Mouse (Mus musculus) urinary bladder, adult 18-20 months (tissue): ENCODE results near the gene Fbxl21.

Experiments used
- DNase-seq, 2 experiments: peaks; one replicate each; pipeline ENCODE4 v3.0.0; 2022; ENCODE audit warnings: low spot score in 2 of 2, mixed read lengths in 2 of 2

Fbxl21 gene

DNA sequence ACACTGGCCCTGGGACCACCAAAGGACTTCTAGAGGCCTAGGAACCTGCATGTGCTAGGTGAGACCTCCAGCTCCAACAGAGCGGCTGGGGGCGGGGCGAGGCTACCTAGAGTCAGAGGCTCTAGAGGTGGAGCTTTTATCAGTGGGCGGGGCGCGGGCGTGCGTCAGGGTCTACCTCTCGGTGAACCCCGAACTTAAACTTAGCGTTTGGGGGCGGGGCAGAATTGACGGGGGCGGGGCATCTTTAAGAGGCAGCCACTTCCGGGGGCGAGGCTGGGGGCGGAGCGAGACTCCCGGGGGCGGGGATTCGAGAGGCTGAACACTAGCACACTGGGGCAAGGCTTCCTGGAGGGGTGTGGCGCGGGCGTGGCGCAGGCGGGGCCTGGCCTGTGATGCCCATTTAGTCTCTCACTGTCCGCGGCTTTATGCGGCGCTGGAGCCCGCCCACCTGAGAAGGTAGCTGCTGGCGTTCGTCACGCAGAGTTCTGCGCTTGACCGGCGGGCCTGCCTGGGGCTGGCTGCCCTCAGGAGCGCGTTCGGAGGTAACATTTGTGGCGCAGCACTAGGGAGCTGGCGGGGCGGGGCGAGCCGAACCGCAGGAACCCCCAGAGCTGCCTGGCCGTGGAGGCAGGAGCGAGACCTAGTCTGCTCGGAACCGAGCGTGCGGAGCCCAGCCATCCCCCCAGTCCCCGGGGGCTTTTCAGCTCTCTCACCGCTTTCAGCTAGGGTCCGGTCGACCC, at the start of gene Fbxl21:
Gene Fbxl21, plus strand, starts transcription at position 392 of the 740 bp plus-strand sequence.
- peak; percentile 94 to 97 for DNase-seq

DNA sequence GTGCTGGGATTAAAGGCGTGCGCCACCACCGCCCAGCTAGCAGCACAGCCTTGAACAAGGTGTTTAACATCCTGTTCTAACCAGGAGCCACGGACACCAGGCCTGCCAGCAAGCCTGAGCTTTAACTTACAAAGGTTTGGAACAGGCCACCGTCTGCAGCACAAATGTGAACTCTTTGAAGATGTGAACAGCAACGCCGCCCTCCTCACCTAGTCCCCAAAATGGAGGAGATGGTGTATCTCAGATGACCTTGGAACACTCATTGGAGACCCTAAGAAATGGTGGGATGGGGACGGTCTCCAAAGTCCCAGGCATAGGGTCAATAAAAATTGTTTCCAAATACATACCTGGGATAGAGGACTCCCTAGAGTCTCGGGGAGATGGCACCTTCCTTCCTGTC, 49.6 kb upstream of the Fbxl21 start:
- no peak for DNase-seq

DNA sequence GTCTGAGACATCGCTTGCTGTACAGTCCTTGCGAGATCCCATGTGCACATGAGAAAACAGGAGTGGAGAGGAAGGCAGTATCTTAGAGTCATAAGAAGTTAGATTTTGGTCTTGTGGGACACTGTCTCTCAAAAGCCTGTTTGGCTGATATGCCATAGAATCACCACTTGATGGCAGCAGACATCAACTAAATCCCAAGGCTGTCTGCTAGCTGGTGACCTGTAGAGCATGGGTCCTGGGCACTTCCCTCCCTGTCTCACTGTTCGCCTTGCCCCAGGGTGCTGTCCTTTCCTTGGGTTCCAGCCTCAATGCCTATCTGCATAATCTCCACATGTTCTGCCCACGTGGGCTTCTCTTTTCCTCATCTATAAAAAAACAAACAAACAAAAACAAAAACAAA, 46.9 kb upstream of the Fbxl21 start:
- no peak for DNase-seq

DNA sequence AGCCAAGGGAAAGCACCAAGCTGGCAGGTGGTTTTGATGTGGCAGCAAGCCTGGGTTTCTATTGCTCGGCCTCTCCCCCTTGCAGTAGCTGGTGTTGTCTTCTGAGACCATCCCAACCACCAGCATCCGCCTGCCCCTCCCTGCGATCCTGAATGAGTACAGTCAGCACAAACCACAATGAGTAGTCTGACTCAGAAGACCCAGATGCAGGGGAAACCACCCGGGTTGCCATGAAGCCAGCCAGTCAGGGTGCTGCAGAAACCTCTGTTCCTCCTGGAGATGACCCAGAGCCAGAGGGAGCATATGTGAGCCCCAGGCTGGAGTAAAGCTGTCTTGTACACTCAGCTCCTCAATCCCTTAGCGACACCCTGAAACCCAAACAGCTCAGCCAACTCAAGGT, 45.5 kb upstream of the Fbxl21 start:
- DNase-seq = no peak

DNA sequence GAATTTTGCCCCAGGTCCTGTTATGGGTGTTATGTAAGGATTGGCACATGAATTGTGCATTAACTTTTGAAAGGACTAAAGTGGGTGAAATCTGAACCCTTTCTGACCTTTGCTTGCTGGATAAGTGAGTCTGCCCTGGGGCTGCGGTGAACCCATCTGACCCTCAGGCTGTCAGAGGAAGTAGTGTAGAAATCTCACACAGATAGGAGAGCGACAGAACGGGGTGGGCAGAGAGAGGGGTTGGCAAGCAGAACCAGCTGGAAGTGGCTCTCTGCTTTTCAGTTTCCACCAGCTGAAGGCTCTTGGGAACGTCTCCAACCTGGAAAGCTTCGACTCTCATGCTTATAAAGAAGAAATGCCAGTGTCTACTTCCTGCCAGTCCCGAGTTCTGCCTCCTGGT, 45.0 kb upstream of the Fbxl21 start:
- DNase-seq = no peak

DNA sequence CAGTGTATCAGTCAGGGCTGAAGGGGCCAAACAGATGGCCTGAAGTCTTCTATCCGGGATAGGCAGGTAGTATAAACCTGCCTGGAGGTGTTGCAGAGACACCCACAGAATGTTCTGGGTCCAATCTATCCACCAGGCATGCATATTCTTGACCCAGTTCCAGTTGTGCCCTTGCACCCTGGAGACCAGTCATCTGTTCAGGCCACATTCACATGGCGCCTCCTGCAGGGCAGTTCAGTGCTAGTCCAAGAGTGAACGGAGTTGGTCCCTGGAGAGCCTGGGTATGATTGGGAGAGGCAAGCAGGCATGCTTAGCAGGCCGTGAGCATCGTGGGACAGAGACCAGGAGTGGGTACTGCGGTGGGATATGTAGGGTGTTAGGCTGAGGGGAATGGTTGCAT, 44.2 kb upstream of the Fbxl21 start:
- DNase-seq = no peak

DNA sequence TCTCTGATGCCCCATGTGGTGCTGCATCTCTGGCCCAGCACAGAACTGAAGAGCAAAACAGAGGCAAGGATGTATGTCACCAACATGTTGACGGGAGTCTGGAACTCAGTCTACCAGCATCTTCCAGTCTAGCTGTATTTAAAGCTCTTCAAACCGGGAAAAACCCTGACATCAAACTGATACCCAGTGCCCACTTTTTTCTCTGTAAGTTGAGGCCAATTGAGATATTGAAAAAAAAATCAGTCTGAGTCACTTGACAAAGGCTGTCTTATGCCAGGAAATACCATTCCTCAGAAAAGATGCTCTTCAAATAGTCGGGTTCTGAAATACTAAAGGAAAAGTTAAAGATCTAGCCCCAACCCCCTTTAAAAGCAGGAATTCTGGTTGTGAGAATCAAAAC, 40.1 kb upstream of the Fbxl21 start, which contains the start of gene Il9:
Gene Il9, minus strand, starts transcription at position 101 of the 400 bp plus-strand sequence.
- no peak for DNase-seq

DNA sequence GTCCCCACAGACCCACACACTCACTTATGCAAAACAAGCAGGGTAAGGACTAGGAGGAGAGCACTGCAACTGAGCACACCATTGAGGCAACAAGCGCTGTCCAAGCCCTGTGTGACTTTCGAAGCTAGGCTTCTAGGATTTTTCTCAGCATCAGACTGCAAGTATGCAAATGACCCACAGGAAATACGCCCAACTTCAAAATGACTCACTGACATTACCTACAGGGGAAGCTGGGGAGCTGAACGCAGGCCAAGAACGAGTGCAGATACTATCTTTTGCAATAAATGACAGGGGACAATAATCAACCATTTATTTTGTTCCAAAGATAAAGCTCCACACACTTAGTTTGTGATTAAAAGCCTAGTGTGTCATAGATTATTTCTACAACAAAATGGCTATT, 34.3 kb upstream of the Fbxl21 start:
- no peak for DNase-seq

DNA sequence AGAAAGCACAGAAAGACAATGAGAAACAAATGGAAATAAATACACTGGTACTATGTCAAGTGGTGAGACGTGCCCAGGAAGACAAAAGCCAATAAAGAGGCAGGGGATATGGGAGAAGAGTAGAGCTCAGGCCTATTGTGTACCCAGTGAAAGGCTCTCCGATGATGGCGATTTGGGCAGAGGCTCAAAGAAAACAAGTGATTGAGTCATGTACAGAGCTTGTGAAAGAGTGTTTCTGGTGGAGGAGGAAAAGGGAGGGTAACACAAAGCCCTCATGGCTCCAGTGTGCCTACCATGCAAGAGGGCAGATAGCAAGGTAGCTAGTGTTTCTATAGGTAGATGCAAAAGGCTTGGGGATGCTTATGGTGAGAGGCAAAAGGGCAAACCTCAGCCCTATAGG, 27.8 kb upstream of the Fbxl21 start:
- DNase-seq = no peak

DNA sequence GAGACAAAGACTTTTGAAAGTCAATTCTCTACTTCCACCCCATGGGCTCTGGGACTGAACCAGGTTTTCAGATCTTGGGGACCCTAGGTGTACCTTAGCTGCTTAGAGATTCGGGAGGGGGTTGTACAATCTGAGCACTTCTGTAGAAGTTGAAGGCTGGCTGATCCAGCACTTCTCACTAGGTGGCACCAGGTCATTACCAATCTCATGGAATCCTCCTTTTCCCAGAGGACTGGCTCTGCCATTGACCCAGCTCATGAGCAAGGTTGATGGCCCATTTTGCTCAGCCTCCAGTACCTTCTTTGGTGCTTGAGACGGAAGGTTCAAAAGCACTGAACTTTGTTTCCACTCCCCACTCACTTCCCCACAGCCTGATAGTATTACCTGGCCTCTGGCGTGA, 22.1 kb upstream of the Fbxl21 start:
- DNase-seq = no peak

DNA sequence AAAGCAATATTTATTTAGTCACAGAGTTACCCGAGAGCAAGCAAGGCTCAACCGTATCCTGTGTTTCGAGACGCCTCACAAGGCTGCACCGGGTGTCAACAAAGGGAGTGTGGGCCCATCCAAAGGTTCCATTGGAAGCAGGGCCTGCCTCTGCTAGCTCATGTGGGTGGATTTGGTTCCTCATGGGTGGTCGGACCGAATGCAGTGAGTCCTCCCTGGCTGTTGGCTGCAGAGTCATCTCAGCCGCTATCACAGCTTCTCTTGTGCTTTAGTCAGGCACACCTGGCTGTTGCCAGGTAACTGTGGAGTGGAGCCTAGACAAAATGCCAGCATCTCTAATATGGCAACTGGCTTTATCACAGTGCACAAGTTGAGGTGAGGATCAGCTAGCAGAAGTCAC, 21.6 kb upstream of the Fbxl21 start:
- DNase-seq = no peak

DNA sequence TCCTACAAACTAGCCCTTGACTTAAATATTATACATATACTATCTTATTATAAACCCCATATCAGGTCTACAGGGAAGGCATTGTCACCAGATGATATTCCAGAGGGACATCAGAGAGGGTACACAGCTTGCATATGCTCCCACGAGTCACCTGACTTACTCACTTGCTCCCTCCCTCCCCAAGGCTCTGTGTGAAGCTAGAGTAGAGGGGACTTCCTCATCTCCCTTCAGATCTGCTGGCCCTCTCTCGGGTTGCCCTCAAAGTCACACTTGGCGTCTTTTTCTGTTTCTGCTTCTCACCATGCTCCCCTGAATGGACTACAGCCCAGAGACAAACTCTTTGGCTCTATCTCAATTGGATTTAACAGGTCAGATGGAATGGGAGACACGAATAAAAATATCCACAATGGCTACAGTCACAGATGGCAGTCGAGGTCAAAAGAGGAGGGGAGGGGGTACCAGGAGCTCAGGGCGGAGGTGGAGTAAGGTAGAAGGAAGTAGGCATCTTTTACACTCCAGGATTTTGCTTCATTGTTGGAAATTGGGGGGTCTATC, 20.3 kb upstream of the Fbxl21 start:
- no peak for DNase-seq

DNA sequence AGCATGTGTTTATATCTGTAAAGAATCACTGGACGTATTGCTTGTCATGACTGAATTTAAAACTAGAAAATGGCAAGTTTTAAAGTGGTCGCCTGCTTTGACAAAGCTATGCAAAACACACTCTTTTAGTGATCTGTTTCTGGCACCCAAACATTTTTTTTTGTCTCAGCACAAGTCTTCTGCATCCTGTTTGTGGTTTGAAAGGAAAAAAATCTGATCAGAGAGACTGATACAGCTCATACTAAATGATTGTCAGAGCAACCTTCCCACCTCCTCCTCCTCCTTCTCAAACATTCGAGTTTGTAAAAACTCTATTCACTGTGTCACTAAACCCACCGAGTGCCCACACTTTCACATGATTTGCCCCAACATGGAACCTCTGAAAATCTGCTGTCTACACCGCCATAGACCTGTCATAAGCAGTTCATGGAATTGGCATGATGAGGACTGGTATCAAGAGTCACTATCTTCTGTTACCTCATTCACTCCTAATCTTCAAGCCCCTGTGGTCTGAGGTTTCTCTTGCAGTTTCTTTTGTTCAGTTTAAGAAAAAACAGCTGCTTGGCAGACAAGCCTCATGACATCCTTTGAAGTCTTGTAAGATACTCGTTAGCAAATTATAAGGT, 15.3 kb upstream of the Fbxl21 start:
- DNase-seq = no peak

DNA sequence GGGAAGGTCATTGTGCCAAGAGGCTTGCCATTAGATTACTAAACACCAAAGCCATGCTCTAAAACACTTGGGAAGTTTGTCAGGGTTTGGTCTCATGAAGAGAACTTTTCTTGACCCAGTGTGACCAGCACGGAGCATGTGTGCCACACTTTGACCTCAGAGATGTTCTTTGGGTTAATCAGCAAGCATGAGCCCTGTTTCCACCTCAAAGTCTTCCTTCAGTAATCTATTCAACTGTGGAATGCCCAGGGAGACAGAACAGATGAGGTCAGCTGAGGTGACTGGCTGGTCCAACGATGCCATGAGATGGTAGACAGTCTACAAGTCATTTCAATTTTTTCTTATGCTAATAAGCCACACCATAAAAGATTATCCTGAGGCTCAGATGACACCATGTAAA, 12.5 kb upstream of the Fbxl21 start:
- DNase-seq = no peak

DNA sequence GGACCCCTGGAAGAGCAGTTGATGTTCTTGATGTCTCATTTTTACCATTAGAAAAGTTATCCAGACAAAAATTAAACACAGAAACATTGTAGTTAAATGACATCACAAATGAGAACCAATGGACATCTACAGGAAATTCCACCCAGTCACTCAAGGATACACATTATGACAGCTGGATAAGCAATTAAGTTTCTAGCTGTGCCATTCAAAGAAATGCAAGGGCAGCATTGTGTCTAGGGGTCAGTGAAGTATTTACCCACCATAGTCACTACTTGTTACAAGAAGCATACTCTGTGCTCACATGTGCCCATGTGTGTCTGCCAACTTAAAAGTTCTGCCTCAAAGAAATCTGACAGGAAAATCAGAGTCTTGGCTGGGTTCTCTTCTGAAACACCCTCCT, 8.7 kb upstream of the Fbxl21 start:
- DNase-seq = no peak

DNA sequence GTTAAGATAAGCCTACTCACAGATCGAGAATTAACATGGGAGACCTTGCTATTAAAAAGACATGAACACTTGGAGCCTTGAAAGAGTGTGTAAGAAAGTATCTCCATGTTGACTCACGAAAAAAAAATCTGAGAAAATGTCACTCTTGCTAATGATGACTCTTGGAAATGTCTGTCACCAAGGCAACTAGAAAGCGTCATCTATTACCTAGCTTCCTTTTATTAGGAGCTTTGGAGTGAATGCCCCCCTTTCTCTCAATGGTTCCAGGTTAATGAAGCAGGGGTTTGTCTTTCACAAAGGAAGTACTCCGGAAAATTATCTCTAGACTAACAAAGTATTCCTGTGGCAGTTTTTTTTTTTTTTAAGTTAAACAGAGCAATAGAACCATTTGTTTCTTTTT, 6.0 kb upstream of the Fbxl21 start:
- no peak for DNase-seq

DNA sequence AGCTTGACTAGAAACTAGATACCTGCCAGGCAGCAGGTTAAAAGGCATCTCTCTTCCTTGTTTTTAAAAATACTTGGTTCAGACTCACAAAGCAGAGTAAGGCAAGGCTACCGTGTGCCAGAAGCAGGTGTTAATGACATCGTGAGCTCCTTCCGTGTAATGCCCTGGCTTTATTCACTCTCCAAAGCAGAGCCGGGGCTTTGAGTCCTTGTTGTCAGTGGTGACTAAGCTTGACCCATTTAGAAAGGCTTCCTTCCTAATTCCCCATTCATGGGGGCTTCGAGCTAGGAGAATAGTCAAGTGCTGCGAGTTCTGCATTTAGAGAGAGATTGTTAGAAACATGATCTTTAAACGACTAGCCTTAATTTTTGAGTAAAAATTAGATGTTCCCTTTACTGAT, 5.5 kb upstream of the Fbxl21 start:
- no peak for DNase-seq

DNA sequence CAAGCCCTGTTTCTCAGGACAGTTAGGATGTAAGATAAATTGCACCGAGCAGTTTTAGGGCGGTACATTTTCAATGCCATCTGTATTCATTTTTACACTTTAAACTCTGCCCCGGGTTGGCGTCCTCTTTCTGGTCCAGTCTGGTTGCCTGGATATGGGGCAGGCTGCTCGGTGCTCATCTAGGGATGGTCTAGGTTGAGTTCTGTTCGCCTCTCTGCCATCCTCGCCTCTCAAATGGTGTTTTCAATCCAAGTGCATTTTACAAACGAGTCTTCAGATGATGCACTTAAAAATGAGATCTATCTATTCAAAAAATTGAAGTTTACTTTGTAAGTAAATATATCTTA, 522 bp downstream of the Fbxl21 start:
- no peak for DNase-seq

DNA sequence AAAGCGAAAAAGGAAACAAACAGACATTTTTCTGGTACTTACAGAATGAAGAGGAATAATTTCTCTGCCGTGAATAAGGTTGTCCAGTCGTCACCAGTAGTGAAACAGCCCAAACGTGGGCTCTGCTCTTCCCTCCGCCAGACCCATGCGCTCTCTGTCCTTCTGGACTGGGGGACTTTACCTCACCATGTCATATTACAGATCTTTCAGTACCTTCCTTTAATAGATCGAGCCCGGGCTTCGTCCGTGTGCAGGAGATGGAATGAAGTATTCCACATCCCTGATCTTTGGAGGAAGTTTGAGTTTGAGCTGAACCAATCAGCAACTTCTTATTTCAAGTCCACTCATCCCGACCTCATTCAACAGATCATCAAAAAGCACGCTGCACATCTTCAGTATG, 4.6 kb downstream of the Fbxl21 start:
- no peak for DNase-seq

DNA sequence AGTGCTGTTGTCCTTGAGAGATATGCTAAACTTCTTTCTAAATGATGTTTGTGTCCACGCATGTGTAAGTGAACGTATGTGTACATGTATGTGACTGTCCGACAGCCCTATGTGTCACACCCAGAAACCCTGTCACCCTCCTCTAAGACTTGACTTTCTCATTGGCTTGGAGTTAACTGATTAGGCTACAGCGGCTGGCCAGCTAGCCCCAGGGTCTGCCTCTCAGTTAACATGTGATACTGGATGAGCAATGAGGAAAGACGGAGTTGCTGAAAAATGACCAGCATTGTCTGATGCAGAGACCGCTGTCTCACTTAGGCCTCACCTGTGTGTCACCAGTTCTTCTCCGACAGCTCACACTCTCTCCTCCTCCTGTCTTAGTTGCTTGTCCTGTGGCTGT, 5.6 kb downstream of the Fbxl21 start:
- no peak for DNase-seq

DNA sequence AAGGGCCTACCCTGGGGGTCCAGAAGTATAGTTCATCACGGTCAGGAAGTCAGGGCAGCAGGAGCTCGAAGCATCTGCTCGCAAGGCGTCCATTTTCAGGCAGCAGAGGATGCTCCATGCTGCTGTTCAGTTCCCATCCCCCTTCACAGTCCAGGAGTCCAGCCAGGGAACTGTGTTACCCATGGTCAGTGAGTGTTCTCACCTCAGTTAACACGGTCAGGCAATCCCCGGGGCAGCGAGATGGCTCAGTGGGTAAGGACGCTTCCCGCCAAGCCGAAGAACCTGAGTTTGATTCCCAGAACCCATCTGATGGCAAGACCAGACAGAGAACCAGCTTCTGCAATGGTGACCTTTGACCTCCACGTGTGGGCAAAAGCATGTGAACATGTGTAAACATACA, 6.0 kb downstream of the Fbxl21 start:
- no peak for DNase-seq

DNA sequence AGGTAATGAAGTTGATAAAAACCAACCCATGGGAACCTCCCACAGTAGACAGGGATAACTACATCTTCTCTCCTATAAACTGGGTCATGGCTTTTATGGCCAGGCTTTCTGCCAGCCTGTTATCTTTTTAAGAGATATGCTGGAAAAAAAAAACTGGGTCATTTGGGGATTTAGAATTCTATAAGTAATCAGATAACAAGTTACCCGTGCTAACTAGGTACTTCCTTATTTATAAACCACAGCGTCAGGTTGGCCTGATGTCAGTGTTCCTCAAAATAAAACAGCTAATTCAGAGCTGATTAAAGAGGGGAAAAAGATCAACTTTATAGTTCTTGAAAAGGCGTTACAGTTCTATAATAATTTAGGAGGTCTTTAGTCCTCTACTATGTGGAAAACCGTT, 6.8 kb downstream of the Fbxl21 start:
- DNase-seq = no peak

DNA sequence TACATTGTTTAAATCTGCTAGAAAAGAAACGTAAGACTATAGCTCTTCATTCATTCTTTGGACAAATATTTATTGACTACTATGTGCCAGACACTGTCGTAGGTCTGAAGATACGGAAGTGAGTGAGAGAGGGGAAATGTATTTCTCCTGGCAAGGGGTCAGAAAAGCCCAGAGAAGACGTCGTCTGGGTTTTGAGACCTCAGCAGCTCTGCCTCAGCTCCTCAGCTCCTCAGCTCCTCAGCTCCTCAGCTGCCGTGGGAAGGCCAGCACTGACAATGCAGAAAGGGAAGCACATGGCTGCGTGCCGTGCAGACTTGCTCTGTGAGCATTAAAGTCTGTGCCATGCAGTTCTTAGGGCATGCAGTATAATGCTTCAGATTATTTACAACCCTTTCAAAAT, 7.4 kb downstream of the Fbxl21 start:
- DNase-seq = no peak

DNA sequence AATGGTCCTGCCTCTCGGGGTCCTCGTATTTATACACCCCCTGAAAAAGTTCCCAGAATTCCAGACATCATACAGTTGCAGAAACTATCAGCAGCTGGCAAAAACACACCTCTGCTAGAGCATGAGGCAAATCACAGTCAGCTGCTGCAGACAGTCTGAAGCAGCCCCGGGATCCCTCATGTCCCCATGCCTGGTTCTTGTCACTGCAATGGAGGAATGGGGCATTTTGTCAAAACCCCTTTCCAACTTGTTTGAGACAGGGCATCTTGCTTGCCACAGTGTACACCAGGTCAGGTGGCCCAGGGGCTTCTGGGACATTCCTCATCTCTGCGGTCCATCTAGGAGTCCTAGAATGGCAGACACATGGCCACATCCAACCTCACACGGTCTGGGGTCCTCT, 12.7 kb downstream of the Fbxl21 start:
- no peak for DNase-seq
